Mouse (Mus musculus): ENCODE data around the gene Ank2. TPM values are rescaled to one million over a fixed set of nuclear protein-coding genes. Genes with fewer than 3 reads are reported as not detected.

Ank2 gene
- polyA plus RNA-seq, 1 experiment: 52.1 TPM

DNA sequence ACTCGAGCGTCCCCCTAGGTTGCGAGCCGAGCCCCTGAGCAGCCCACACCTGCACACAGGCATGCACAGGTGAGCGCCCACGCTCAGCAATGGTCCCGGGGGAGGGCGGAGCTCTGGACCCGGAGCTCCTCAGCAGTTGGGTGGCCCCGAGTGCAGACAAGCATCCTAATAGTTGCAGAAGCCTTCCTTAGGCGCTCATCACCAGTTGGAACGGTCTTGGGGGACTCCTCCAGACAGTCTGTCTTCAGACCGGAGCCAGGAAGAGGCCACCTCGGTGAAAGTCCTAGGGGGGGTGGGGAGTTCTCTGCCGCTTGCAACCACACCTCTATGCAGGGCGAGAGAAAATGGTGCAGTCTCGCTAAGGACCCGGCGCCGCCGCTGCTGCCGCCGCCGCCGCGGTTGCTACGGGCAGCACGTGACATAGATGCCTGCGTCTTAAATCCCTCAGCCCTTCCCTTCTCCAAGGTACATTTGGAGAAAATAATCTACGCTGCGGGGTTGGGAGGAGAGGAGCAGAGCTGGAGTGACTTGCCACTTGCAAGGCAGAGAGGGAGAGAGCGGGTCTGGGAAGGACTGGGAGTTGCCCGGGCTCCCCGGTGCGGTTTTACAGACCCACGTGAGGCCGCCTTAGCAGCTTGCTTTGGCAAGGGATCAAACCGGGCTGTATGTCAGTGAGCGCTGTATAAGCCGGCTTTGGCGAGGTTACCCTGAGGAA, 337.0 kb downstream of the Ank2 start:
- Histone ChIP-seq H3K36me3 (ENCODE audit: control insufficient read depth, insufficient read depth, low read length) (no peaks in the 10 kb centered on the region), H3K27ac (ENCODE audit: control insufficient read depth, insufficient read depth, low read depth, low read length) (no peak overlapping the region), H3K4me1 (ENCODE audit: control insufficient read depth, insufficient read depth, low read length) (peaks cover 15% of the 10 kb centered on the region), H3K27me3 (ENCODE audit: control insufficient read depth, insufficient read depth, low read length) (peaks cover 3% of the 10 kb centered on the region; the same call in 1 of the 2 replicates), H3K4me3 (ENCODE audit: control insufficient read depth, low read depth, low read length) (peak overlapping the region; percentile 52)
- TF ChIP-seq POLR2A (IDR thresholded peaks at IDR 0.05; ENCODE audit: control insufficient read depth, low read depth, low read length) (no peak), CTCF (IDR thresholded peaks at IDR 0.05; ENCODE audit: control insufficient read depth, insufficient read depth, insufficient replicate concordance, low read depth, low read length) (no peak)

DNA sequence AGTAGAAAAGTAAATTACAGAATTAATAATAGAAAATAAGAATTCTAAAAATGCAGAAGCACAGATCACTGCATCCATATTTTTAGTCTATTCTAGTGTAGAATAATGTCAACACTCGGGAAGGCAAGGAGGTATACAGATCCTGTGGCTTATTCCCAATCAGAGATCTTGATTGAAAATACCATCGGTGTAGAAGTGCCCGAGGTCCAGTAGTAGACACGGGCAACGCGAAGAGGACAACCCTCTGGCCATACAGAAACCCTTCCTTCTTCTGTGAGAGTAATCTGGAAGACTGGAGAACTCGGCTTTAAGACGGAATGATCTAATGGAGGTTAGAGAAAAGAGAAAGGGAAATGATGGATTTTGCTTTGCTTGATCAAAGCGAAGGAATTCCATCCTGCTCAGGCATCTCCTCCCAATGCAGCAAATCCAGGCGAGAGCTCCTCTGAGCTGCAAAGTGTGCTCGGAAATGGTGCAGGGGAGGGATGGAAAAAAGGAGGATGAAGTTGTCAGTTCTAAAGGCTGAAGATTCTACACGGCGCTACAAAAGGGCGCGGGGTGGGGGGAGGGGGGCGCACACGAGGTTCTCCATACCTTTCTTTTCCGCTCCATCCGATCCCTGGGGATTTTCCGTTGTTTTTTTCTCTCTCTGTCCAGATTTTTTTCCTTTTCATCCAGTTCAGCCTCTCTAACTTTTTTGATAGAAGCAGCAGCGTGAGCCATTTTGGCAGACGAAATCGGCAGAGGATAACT, 337.9 kb downstream of the Ank2 start:
- TF ChIP-seq CTCF (IDR thresholded peaks at IDR 0.05; ENCODE audit: control insufficient read depth, insufficient read depth, insufficient replicate concordance, low read depth, low read length): no peak
- no peak for TF ChIP-seq POLR2A (IDR thresholded peaks at IDR 0.05; ENCODE audit: control insufficient read depth, low read depth, low read length)
- H3K36me3 ChIP-seq (ENCODE audit: control insufficient read depth, insufficient read depth, low read length): no peaks in the 10 kb centered on the region
- no peak overlapping the region for H3K27ac ChIP-seq (ENCODE audit: control insufficient read depth, insufficient read depth, low read depth, low read length)
- peaks cover 15% of the 10 kb centered on the region for H3K4me1 ChIP-seq (ENCODE audit: control insufficient read depth, insufficient read depth, low read length)
- H3K4me3 ChIP-seq (ENCODE audit: control insufficient read depth, low read depth, low read length): peak overlapping the region; percentile 52
- H3K27me3 ChIP-seq (ENCODE audit: control insufficient read depth, insufficient read depth, low read length): peaks cover 3% of the 10 kb centered on the region; the same call in 1 of the 2 replicates

DNA sequence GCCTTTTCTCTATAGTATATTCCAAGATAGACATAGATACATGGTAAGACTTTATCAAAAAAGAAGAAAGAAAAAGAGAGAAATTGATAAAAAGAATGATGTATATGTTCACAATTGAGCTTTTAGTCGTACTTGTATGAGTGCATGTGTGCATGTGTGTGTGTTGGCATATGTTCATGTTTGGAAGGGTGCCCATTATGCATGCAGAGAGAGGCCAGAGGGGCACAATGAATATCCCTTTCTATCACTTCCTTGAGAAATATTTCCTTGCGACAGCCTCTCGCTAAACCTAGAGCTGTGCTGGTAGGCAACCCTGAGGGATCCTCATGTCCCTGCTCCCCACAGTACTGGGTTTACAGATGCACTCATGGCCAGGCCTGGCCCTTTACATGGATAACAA, 341.4 kb downstream of the Ank2 start:
- TF ChIP-seq POLR2A (IDR thresholded peaks at IDR 0.05; ENCODE audit: control insufficient read depth, low read depth, low read length) (no peak), CTCF (IDR thresholded peaks at IDR 0.05; ENCODE audit: control insufficient read depth, insufficient read depth, insufficient replicate concordance, low read depth, low read length) (no peak)
- Histone ChIP-seq H3K27ac (ENCODE audit: control insufficient read depth, insufficient read depth, low read depth, low read length) (no peak overlapping the region), H3K4me3 (ENCODE audit: control insufficient read depth, low read depth, low read length) (no peak overlapping the region)

DNA sequence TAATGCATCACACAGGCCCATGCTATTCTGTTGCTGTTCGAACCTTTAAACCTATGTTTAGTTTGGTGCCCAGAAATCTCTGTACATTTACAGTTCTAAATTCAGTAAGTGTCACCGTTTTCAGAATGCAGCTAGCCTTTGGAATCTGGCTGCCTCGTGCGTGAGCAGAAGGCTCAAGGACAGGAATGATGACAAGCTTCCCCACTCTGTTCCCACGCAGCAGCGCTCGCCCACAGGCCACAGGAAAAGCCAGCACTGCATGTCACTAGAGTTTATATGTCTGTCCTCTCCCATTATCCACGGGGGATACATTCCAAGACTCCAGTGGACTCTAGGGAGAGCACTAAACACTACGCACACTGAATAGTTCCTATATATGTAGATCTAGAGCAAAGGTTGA, 343.1 kb downstream of the Ank2 start:
- Histone ChIP-seq H3K27me3 (ENCODE audit: control insufficient read depth, insufficient read depth, low read length) (no peaks in the 10 kb centered on the region), H3K27ac (ENCODE audit: control insufficient read depth, insufficient read depth, low read depth, low read length) (no peak overlapping the region)
- TF ChIP-seq CTCF (IDR thresholded peaks at IDR 0.05; ENCODE audit: control insufficient read depth, insufficient read depth, insufficient replicate concordance, low read depth, low read length) (no peak), POLR2A (IDR thresholded peaks at IDR 0.05; ENCODE audit: control insufficient read depth, low read depth, low read length) (no peak)

More for the DNA sequence above, 341.4 kb downstream of the Ank2 start:
- H3K4me1 ChIP-seq (ENCODE audit: control insufficient read depth, insufficient read depth, low read length): peaks cover 15% of the 10 kb centered on the region
- H3K36me3 ChIP-seq (ENCODE audit: control insufficient read depth, insufficient read depth, low read length): no peaks in the 10 kb centered on the region
- H3K27me3 ChIP-seq (ENCODE audit: control insufficient read depth, insufficient read depth, low read length): peaks cover 3% of the 10 kb centered on the region; the same call in 1 of the 2 replicates

DNA sequence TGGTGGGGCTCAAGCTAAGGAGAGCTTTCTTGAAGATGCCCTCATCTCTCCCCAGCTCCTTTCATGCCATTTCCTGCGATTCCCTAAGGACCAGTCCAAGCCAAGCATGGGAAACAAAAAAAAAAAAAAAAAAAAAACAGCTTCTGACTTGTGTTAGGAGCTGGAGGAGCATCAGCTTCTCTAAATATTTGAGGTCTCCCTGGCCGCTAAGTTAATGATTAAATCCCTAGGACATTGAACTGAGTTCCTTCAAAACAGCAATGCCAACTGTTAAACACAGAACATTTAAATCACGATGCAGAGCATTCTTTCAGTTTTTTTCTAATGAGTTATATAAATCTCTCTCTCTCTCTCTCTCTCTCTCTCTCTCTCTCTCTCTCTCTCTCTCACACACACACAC, 345.3 kb downstream of the Ank2 start:
- H3K4me1 ChIP-seq (ENCODE audit: control insufficient read depth, insufficient read depth, low read length): no peaks in the 10 kb centered on the region
- no peaks in the 10 kb centered on the region for H3K27me3 ChIP-seq (ENCODE audit: control insufficient read depth, insufficient read depth, low read length)
- no peak overlapping the region for H3K4me3 ChIP-seq (ENCODE audit: control insufficient read depth, low read depth, low read length)
- H3K36me3 ChIP-seq (ENCODE audit: control insufficient read depth, insufficient read depth, low read length): no peaks in the 10 kb centered on the region
- H3K27ac ChIP-seq (ENCODE audit: control insufficient read depth, insufficient read depth, low read depth, low read length): no peak overlapping the region
- TF ChIP-seq POLR2A (IDR thresholded peaks at IDR 0.05; ENCODE audit: control insufficient read depth, low read depth, low read length) (no peak), CTCF (IDR thresholded peaks at IDR 0.05; ENCODE audit: control insufficient read depth, insufficient read depth, insufficient replicate concordance, low read depth, low read length) (no peak)

More for the DNA sequence above, 343.1 kb downstream of the Ank2 start:
- Histone ChIP-seq H3K4me3 (ENCODE audit: control insufficient read depth, low read depth, low read length) (no peak overlapping the region), H3K4me1 (ENCODE audit: control insufficient read depth, insufficient read depth, low read length) (no peaks in the 10 kb centered on the region; the same call in 1 of the 2 replicates), H3K36me3 (ENCODE audit: control insufficient read depth, insufficient read depth, low read length) (no peaks in the 10 kb centered on the region)

DNA sequence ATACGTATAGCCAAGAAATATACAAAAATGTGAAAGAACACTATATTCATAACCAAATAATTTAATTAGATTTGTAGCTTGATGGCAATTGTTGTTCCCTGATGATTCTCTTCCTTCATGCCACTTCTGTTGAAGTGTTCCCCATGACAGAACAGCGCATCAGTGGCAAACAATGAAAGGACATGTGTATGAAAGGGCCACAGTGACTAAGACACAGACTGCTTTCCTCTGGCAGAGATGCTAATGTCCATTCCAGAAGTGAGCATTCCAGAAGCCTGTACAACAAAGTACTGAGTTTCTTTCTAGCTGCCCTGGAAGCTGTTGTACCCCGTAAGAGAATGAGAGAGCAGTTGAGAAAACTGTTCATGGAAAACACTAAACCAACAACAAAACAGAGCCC, 345.7 kb downstream of the Ank2 start:
- no peaks in the 10 kb centered on the region for H3K27me3 ChIP-seq (ENCODE audit: control insufficient read depth, insufficient read depth, low read length)
- no peak overlapping the region for H3K4me3 ChIP-seq (ENCODE audit: control insufficient read depth, low read depth, low read length)
- H3K27ac ChIP-seq (ENCODE audit: control insufficient read depth, insufficient read depth, low read depth, low read length): no peak overlapping the region
- no peaks in the 10 kb centered on the region for H3K4me1 ChIP-seq (ENCODE audit: control insufficient read depth, insufficient read depth, low read length)
- H3K36me3 ChIP-seq (ENCODE audit: control insufficient read depth, insufficient read depth, low read length): no peaks in the 10 kb centered on the region
- TF ChIP-seq POLR2A (IDR thresholded peaks at IDR 0.05; ENCODE audit: control insufficient read depth, low read depth, low read length): no peak

DNA sequence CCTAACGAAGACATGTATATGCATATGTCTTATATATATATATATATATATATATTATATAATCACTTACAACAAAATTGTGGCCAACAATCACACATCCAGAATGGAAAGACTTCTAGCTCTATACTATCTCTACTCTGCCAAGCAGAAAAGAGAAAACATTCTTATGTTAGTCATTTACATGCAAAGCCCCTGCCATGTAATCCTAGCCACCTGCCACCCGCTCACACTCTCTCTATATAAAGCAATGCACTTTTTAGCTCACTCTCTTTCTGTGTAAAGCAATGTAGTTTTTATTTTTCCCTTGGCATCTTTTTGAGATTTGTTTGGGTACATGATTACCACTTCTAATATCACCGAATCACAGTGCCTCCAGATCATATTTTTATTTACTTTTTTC, 350.5 kb downstream of the Ank2 start:
- TF ChIP-seq CTCF (IDR thresholded peaks at IDR 0.05; ENCODE audit: control insufficient read depth, insufficient read depth, insufficient replicate concordance, low read depth, low read length) (no peak), POLR2A (IDR thresholded peaks at IDR 0.05; ENCODE audit: control insufficient read depth, low read depth, low read length) (no peak)
- Histone ChIP-seq H3K27ac (ENCODE audit: control insufficient read depth, insufficient read depth, low read depth, low read length) (no peak overlapping the region), H3K4me1 (ENCODE audit: control insufficient read depth, insufficient read depth, low read length) (no peaks in the 10 kb centered on the region), H3K4me3 (ENCODE audit: control insufficient read depth, low read depth, low read length) (no peak overlapping the region), H3K27me3 (ENCODE audit: control insufficient read depth, insufficient read depth, low read length) (no peaks in the 10 kb centered on the region), H3K36me3 (ENCODE audit: control insufficient read depth, insufficient read depth, low read length) (no peaks in the 10 kb centered on the region)
